Mouse (Mus musculus) bone marrow, adult 2 months (tissue): ENCODE data around the gene Chst11. TPM values are rescaled to one million over a fixed set of nuclear protein-coding genes. Genes with fewer than 3 reads are reported as not detected.

Experiments
- H3K27ac ChIP-seq: fragments of 200-500 bp; 2 replicates; pipeline ENCODE4 v1.5.1; 2012; ENCODE audit warnings: low read depth, mild to moderate bottlenecking, control low read depth, inconsistent platforms, low read length; ENCODE audit not compliant: control insufficient read depth, poor library complexity, insufficient read depth
- H3K4me1 ChIP-seq: fragments of 200-500 bp; 2 replicates; pipeline ENCODE4 v1.6.1; 2011; ENCODE audit warnings: low read length; ENCODE audit not compliant: control insufficient read depth, insufficient read depth
- H3K4me3 ChIP-seq: fragments of 200-500 bp; replicated peaks from 2 replicates; pipeline ENCODE3; 2011; ENCODE audit warnings: mild to moderate bottlenecking, low read depth, low read length, control low read depth; ENCODE audit not compliant: control insufficient read depth
- CTCF ChIP-seq: fragments of 200-500 bp; IDR thresholded peaks from 2 replicates; pipeline ENCODE4 v1.5.1; 2011; ENCODE audit warnings: low read length, control low read depth; ENCODE audit not compliant: control insufficient read depth, insufficient read depth
- POLR2A ChIP-seq: fragments of 200-500 bp; IDR thresholded peaks from 2 replicates; pipeline ENCODE4 v1.6.1; 2011; ENCODE audit warnings: low read depth, mild to moderate bottlenecking, control low read depth, low read length, borderline replicate concordance; ENCODE audit not compliant: control insufficient read depth
- WGBS: fragments of 180-500 bp; shearing (Covaris S2); methylation state at CpG from one replicate; pipeline ENCODE4 v1.1.7; 2018; 5-methylcytosine and 5-hydroxymethylcytosine counted together
- polyA plus RNA-seq: library from polyadenylated mRNA; stranded (reverse); fragments of >200 nt; gene quantifications from 2 replicates; pipeline ENCODE4 v1.2.4, GENCODE M21; 2011; ENCODE audit warnings: low replicate concordance; ENCODE audit not compliant: missing spikeins, insufficient read depth, insufficient read length

Gene Chst11
- polyA plus RNA-seq, 1 experiment, result 6.4 TPM

- no peak overlapping the region for H3K4me3 ChIP-seq
- H3K4me1 ChIP-seq, result peaks cover 4% of the 10 kb centered on the region; the same call in 1 of the 2 replicates
- TF ChIP-seq POLR2A (no peak), CTCF (no peak)
- H3K27ac ChIP-seq, result no peak overlapping the region; the same call in 1 of the 2 replicates
- WGBS, result 63% methylated on average over 5 of the region's 5 CpGs
Observed at GRCm38 (mm10) chr10:83153374-83153773, 168.1 kb downstream of the Chst11 start.

GRCm38 (mm10) chr10:83153887-83154286 lies 168.6 kb downstream of the Chst11 start:
- H3K4me1 ChIP-seq, result peaks cover 4% of the 10 kb centered on the region; the same call in 1 of the 2 replicates
- no peak overlapping the region for H3K4me3 ChIP-seq
- TF ChIP-seq POLR2A (no peak), CTCF (no peak)
- WGBS, result 20% methylated on average over 9 of the region's 9 CpGs
- H3K27ac ChIP-seq, result peak overlapping the region; percentile 46

GRCm38 (mm10) chr10:83157289-83157688 lies 172.0 kb downstream of the Chst11 start:
- 74% methylated on average over 5 of the region's 5 CpGs for WGBS
- no peak overlapping the region for H3K27ac ChIP-seq
- TF ChIP-seq CTCF, result no peak
- no peak for TF ChIP-seq POLR2A
- no peak overlapping the region for H3K4me3 ChIP-seq
- H3K4me1 ChIP-seq, result peaks cover 3% of the 10 kb centered on the region; the same call in 1 of the 2 replicates

GRCm38 (mm10) chr10:83158322-83158721 lies 173.0 kb downstream of the Chst11 start:
- Histone ChIP-seq H3K4me3 (no peak overlapping the region), H3K27ac (no peak overlapping the region), H3K4me1 (peaks cover 3% of the 10 kb centered on the region; the same call in 1 of the 2 replicates)
- TF ChIP-seq POLR2A (no peak), CTCF (no peak)
- WGBS, result 80% methylated on average over 8 of the region's 8 CpGs

- Histone ChIP-seq H3K27ac (no peak overlapping the region), H3K4me1 (peaks cover 2% of the 10 kb centered on the region; the same call in 1 of the 2 replicates), H3K4me3 (no peak overlapping the region)
- TF ChIP-seq POLR2A (no peak), CTCF (no peak)
- WGBS, result 85% methylated on average over 8 of the region's 8 CpGs
Observed at GRCm38 (mm10) chr10:83159229-83159628, 173.9 kb downstream of the Chst11 start.

GRCm38 (mm10) chr10:83161656-83162365 lies 176.5 kb downstream of the Chst11 start:
- Histone ChIP-seq H3K4me1 (no peaks in the 10 kb centered on the region; the same call in 1 of the 2 replicates), H3K27ac (no peak overlapping the region), H3K4me3 (no peak overlapping the region)
- WGBS, result 42% methylated on average over 10 of the region's 10 CpGs
- TF ChIP-seq POLR2A (no peak), CTCF (no peak)

- Histone ChIP-seq H3K4me3 (no peak overlapping the region), H3K4me1 (peaks cover 5% of the 10 kb centered on the region; the same call in 1 of the 2 replicates), H3K27ac (no peak overlapping the region)
- 68% methylated on average over 6 of the region's 6 CpGs for WGBS
- TF ChIP-seq POLR2A, result no peak
- TF ChIP-seq CTCF, result no peak
Observed at GRCm38 (mm10) chr10:83163946-83164345, 178.6 kb downstream of the Chst11 start.

- Histone ChIP-seq H3K4me1 (peaks cover 7% of the 10 kb centered on the region; the same call in 1 of the 2 replicates), H3K27ac (no peak overlapping the region), H3K4me3 (no peak overlapping the region)
- 84% methylated on average over 9 of the region's 9 CpGs for WGBS
- TF ChIP-seq CTCF (no peak), POLR2A (no peak)
Observed at GRCm38 (mm10) chr10:83164901-83165435, 179.7 kb downstream of the Chst11 start.
